Mouse (Mus musculus) adrenal gland, postnatal 14 days (tissue): ENCODE measurements around the gene 1810013L24Rik. TPM values are rescaled to one million over a fixed set of nuclear protein-coding genes. Genes with fewer than 3 reads are reported as not detected.
"Not testable (repeated sequence)": the region's sequence is repeated elsewhere in the genome, so short reads cannot be mapped to it uniquely, and the experiment has no call there.

ENCODE experiments used
- DNase-seq: peaks from one replicate; pipeline ENCODE4 v3.0.0; 2021; ENCODE audit warnings: mixed read lengths
- total RNA-seq: library from RNA; stranded (reverse); gene quantifications from 2 replicates; pipeline ENCODE4 v1.2.3, GENCODE M21; 2021

1810013L24Rik gene
- total RNA-seq, 1 experiment from 2014 or later = 73.0 TPM

DNA sequence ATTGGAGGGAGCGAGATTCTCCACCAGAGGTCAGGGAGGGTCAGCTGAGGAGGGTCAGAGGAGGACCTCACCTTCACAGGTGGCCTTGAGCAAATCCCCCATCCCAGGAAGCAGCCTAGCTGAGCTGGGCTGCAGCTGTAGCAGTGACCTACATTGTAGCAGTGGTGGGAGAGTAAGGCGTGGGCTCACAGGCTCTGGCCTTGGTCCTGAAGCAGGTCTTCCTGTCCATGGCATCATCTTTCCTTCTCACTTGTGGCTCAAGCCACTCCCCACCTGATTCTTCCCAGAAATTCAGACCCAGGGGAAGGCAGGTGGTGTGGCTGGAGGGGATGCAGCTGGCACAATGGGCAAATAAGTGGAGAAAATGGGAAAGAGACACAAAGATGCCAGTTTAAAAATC, 76.2 kb downstream of the 1810013L24Rik start:
- not testable (repeated sequence) for DNase-seq

Other genes starting within 250 kb of the 1810013L24Rik start
- 74.6 and 75.4 TPM in 2 replicates for gene Pmm2, start 192.4 kb upstream of the 1810013L24Rik start, total RNA-seq
- 22.9 and 23.8 TPM in 2 replicates for gene Tmem186, start 192.4 kb upstream of the 1810013L24Rik start, total RNA-seq
- 74.9 and 85.9 TPM in 2 replicates for gene Carhsp1, start 157.9 kb upstream of the 1810013L24Rik start, total RNA-seq
- not detected in 2 replicates for gene Gm5767, start 149.3 kb upstream of the 1810013L24Rik start, total RNA-seq
- 104 and 117 TPM in 2 replicates for gene Usp7, start 37.8 kb upstream of the 1810013L24Rik start, total RNA-seq